Mouse (Mus musculus) layer of hippocampus, adult 2 months (tissue): ENCODE measurements around the gene Ccdc65. TPM values are rescaled to one million over a fixed set of nuclear protein-coding genes. Genes with fewer than 3 reads are reported as not detected.

ENCODE experiments used
- DNase-seq, 2 experiments: peaks; one replicate each; pipeline ENCODE4 v3.0.0; 2022; ENCODE audit warnings: low spot score in 2 of 2
- H3K27ac ChIP-seq: fragments of 200-600 bp; 2 replicates; pipeline ENCODE4 v1.8.1; 2022
- H3K4me3 ChIP-seq: fragments of 200-600 bp; 2 replicates; pipeline ENCODE4 v1.8.1; 2022; ENCODE audit warnings: mild to moderate bottlenecking
- CTCF ChIP-seq: fragments of 200-600 bp; conservative IDR thresholded peaks from 2 replicates; pipeline ENCODE4 v1.8.1; 2022; ENCODE audit warnings: antibody characterized with exemption, mild to moderate bottlenecking, moderate library complexity
- long read RNA-seq, 2 experiments: library from polyadenylated mRNA; stranded (forward); transcript quantifications; one replicate each; pipeline ENCODE4 v2.0.0; 2021; ENCODE audit warnings: borderline mapping rate in 2 of 2
- total RNA-seq, 2 experiments: library from RNA; stranded (reverse); gene quantifications; 2 replicates each; pipeline ENCODE4 v1.2.3; 2021

Ccdc65 gene
- total RNA-seq, result 1 to 10 TPM; 6.7 to 9.5 TPM
- long read RNA-seq, experiment 1, transcript Ccdc65-201 (8 exons, 1,900 nt), result major isoform, 5 of 10 reads
- long read RNA-seq, experiment 1, partial matches to known transcripts, result 1 of 10 reads
- long read RNA-seq, experiment 1, other reads (novel, unspliced or antisense), result 4 of 10 reads
- long read RNA-seq, experiment 2, transcript Ccdc65-201 (8 exons, 1,900 nt), result major isoform, 5 of 8 reads
- long read RNA-seq, experiment 2, partial matches to known transcripts, result 0 of 8 reads
- long read RNA-seq, experiment 2, other reads (novel, unspliced or antisense), result 2 of 8 reads

DNA sequence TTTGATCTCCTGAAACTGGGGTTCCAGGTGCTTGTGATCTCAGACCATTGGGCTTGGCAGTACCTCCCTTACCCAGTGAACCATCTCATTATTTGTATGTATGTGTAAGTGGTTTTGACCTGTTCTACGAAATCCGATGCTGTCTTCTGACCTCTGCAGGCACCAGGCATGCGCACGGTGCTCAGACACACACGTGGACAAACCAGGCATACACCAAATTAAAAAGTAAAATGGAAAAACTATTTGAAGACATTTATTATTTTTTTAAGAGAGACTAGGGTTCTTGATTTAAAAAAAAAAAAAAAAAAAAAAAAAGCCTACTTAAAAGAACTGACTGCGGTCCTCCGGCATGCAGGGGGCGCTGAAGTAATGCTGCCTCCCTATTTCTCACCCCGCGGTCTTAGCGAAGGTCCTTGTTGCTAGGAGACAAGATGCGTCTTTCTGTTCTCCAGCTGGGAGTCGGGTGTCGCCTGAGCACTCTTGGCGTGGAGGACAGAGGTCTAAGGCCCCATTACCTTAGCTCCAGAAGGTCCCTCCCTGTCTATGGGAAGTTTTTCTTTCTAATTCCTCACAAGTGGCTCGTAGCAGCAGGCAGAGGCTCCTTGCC, at the start of gene Ccdc65:
Gene Ccdc65 (plus strand): TSS at position 442 of the 607 bp plus-strand sequence.
- H3K4me3 ChIP-seq, result peak within 1 kb of the TSS; percentile 79
- peak; percentile 86 for TF ChIP-seq CTCF

DNA sequence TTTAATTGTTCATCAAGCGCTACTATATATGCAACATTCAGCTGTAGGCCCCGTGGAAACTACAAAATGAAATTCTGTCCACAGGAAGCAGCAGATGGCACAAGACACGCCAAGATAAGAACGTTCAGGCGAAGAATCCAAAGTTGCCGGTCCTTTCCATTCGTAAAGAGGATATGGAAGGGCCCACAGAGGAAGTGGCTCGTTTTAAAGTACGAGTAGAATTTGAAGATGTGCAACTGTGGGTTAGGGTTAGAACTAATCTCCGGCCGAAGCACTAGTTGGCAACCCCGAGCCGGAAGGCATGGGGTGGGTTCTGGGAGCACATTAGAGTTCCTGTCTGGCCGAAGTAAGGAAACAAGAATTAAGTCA, 45.8 kb upstream of the Ccdc65 start:
- Histone ChIP-seq H3K27ac (peak overlapping the region; percentile 95), H3K4me3 (peak overlapping the region; percentile 87)
- no peak for TF ChIP-seq CTCF
- no peak for DNase-seq

More for the DNA sequence above, at the start of gene Ccdc65:
- DNase-seq, result peak; percentile 88
- peak within 1 kb of the TSS; percentile 68 for H3K27ac ChIP-seq

DNA sequence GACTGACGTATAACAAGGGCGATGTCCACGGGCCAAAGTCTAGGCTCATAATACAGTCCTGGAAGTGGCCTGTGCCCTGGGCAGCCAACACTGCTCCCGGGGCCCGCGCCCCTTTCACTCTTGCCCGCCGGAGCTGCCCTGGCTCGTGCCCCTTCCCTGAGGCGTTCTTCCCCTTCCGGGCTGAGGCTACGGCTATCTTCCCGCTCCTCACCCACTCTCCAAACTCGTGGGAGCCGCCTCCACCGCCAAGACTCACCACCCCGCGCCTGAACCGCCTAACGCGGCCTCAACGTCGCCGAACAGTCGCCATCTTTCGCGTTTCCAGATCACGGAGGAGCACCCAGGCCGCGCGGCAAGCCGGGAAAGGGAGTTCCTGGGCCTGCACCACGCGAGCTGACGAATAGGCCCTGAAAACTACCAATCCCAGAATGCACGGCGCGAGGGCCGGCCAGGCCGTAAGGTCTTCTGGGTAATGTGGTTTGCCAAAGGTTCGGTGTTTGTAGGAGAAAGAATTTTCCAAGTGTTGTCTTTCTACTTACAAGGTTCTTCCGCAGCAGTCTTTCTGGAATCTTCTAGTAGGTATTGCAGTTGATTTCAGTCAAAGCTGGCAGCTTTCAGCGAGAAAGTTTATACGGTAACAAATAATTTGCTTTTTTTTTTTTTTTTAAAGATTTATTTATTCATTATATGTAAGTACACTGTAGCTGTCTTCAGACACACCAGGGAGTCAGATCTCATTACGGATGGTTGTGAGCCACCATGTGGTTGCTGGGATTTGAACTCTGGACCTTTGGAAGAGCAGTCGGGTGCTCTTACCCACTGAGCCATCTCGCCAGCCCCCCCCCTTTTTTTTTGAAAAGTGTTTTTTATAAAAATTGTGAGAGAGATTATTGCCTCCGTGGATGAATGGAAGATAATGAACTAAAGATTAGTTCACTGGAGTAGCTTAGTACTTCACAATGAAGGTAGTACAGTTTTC, 45.2 kb upstream of the Ccdc65 start, which contains the start of gene Ddx23:
Gene Ddx23 (minus strand): TSS at position 328 of the 979 bp plus-strand sequence.
- peak within 1 kb of the TSS; percentile 87 for H3K4me3 ChIP-seq
- no peak for TF ChIP-seq CTCF
- peak; percentile 98 for DNase-seq
- peak within 1 kb of the TSS; percentile 95 for H3K27ac ChIP-seq

DNA sequence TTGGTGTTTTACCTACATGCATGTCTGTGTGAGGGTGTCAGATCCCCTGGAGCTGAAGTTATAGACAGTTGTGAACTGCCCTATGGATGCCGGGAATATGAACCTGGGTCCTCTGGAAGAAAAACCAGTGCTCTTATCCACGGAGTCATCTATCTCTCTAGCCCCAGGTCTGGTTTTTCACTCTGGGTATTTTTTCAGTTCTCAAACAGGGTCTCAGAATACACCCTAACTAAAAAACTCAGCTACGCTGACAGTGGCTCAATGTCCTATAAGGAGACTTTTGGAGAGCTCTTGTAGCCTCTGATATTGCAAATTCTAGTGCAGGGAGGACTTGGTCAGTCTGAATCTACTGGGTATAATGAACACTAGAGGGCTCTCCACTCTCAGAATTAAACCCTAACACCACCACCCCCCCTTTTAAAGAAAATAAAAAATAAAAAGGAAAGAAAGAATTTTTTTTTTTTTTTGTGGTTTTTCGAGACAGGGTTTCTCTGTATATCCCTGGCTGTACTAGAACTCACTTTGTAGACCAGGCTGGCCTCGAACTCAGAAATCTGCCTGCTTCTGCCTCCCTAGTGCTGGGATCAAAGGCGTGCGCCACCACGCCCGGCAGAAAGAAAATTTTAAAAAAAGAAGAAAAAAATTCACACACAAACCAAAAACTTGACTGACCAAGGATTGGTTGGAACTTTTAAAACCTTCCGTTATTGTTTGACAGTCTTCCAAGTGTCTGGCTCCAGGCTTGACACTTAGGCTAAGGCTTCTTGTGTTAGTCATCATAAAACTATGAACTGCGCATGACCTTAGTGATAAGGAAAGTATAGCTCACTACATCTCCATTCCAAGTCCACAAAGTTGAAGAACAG, 43.7 kb upstream of the Ccdc65 start:
- H3K4me3 ChIP-seq, result no peak overlapping the region
- DNase-seq, result no peak
- peak; percentile 81 for TF ChIP-seq CTCF
- no peak overlapping the region for H3K27ac ChIP-seq

DNA sequence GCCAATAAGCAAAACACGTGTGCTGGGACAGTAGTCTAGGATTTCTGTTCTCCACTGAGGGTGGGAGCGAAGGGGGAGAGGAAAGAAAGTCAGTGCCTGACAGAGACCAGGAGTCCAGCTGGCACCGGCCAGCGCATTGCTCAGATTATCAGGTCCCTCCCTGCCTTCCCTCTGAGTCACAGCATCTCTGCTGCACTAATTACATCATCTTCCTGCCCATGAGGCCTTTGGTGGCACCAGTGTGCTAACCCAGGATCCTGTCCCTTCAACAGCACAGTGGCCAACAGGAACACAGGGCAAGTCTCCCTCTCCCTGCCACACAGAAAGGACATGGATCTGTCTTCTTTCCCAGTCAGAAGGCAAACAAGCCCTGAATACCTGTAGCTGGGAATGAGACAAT, 35.4 kb upstream of the Ccdc65 start:
- Histone ChIP-seq H3K4me3 (no peak overlapping the region), H3K27ac (no peak overlapping the region)
- DNase-seq, result no peak
- no peak for TF ChIP-seq CTCF

DNA sequence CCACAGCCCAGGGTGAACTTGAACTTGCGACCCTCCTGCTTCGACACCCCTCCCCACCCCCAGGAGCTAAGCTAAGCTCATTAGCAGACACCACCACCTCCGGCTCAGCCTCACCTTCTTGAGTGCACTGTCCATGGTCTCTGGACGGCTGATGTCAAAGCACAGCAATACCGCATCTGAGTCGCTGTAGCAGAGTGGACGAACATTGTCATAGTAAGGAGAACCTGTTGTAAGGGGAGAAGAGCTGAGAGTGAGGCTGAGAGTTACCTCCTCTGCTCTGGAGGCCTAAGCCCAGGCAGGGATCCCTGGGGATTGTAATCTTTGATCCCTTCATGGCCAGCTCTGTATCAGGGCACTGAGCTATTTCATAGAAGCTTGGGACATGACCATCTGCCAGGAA, 34.3 kb upstream of the Ccdc65 start:
- no peak for TF ChIP-seq CTCF
- Histone ChIP-seq H3K27ac (no peak overlapping the region), H3K4me3 (no peak overlapping the region)
- DNase-seq, result no peak

DNA sequence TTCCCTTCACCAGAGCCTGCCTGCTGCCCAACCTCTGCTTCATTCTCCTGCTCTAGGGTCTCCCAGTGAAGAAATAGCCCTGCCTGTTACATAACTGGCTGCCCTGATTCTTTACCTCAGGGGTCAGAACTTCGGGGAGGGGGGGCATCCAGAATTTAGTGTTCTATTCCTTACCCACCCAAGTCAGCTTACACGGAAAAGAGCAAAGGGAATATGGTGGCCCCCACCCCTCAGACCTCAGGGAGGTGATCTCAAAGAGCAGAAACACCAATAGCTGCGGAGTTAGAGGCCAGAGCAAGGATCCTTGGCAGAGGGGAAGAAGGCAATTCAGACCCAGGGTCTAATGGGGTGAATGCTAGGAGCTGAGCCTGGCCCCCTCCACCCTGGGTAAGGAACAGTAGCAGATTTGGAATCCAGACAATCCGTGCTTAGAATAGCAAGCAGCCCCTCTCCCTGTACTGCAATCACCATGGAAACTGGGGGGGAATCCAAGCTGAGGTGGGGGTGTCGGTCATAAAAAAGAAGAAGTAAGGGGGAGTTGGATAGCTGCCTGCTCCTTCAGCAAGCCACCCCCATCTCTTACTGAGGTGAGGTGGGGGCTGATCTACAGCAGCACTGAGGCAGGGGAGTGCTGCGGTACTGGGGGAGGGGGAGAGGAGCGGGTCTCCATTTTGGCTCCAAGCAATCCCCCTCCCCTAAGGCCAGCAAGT, 33.6 kb upstream of the Ccdc65 start:
- DNase-seq, result no peak
- no peak for TF ChIP-seq CTCF
- Histone ChIP-seq H3K27ac (peak overlapping the region; percentile 67; the same call in 1 of the 2 replicates), H3K4me3 (peak overlapping the region; percentile 71)

DNA sequence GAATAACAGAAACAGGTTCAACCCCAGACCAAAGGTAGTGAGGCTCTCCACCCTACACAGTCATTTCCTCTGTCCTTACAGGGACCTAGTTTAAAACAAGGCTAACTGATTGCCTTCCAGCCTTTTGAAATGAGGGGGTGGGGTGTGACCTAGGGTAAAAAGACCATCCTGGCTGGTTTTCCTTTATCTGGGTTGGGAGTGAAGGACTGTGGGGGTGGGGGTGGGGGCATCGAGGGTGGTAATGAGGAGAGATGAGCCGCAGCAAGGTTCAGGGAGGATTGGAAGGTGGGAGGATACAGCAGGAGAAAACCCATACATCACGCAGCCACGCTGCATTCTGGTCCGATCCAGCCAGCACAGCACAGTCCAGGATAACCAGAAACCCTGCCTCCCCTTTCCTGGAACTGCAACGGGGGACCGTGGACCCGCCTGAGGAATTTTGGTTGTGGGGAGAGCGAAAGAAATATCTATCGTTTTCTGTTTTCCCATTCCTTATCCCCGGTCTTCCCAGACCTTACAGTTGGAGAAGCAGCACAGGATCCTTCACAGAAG, 32.9 kb upstream of the Ccdc65 start:
- H3K27ac ChIP-seq, result peak overlapping the region; percentile 67
- peak overlapping the region; percentile 71 for H3K4me3 ChIP-seq
- no peak for TF ChIP-seq CTCF
- DNase-seq, result no peak

DNA sequence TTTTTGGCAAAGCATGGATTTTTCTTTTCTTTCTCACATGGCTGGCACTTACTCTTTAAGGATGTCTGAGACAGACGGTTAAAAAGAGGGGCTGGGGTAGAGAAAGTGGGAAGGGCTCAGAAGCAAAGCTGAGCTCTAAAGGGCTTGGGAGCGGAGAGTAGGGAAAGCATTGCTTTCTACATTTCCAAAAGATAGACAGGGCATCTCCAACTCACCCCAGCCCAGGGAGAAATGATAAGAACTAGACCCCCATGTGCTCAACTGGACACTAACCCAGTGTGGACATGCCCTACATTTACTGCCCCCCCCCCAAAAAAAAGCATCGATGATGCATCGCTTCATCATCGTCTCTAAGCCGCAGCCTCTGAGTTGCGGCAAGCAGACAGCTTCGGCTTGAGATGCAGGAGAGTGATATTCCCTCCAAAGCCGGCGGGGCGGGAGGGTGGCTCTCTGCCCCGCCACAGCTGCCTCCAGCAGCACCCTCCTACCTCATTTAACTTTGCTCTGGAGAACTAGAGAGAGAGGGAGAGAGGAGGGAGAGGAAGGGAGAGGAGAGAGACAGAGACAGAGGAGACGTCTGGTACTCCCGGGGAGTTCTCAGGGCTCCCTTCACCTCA, 32.3 kb upstream of the Ccdc65 start:
- peak overlapping the region; percentile 67; the same call in 1 of the 2 replicates for H3K27ac ChIP-seq
- no peak for DNase-seq
- TF ChIP-seq CTCF, result no peak

DNA sequence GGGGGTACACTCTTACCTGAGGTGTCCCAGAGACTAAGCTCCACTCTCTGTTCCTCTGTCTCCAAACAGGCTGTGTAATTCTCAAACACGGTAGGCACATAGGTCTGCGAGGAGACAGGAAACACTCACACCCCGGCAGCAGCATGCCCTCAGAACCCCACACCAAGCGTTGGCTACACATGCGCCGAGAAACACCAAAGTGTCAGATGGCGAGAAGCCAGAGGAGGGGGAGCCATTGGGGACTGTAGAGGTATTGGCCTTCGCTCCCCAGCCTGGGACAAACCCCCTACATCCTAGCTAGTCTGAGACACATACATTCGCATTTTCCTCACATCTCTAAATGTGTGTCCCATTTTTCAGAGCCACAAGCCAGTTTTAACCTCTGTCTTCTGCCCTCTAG, 31.5 kb upstream of the Ccdc65 start:
- DNase-seq, result no peak
- Histone ChIP-seq H3K27ac (no peak overlapping the region), H3K4me3 (peak overlapping the region; percentile 71)
- TF ChIP-seq CTCF, result no peak

More for the DNA sequence above, 32.3 kb upstream of the Ccdc65 start:
- peak overlapping the region; percentile 71 for H3K4me3 ChIP-seq
